Mouse (Mus musculus) heart, postnatal 14 days (tissue): ENCODE results near the gene Gm9913. TPM values are rescaled to one million over a fixed set of nuclear protein-coding genes. Genes with fewer than 3 reads are reported as not detected.

Experiments used
- DNase-seq, 2 experiments: peaks; one replicate each; pipeline ENCODE4 v3.0.0; 2021 to 2022
- intact Hi-C: fragments of 180-260 bp; cut with DNase I; formaldehyde crosslinking; loops from one replicate; pipeline ENCODE4 v1.15.1; 2025
- total RNA-seq, 2 experiments: library from RNA; stranded (reverse); gene quantifications; 2 replicates each; pipeline ENCODE4 v1.2.3; 2021

Gene Gm9913
- total RNA-seq, 2 experiments from 2014 or later: 0.22 TPM

- no peak for DNase-seq
- intact Hi-C loops: no loop called here
Observed at GRCm38 (mm10) chr2:125541451-125541850, 36.6 kb downstream of the Gm9913 start.

DNA sequence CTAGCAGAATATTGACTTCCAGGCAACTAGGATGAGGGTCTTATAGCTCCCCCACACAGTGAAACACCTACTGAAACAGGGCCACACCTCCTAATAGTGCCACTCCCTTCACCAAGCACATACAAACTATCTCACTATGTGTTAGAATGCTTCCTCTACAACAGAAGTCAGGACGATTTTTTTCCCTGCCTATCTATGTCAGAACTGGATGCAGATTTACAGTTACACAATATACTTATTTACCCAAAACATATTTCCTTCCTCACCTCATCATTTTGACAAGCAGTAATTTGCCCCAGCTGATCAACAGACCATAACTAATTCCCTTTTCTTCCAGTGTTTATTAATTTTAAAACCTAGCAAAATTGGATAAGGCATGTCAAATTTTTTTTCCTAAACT lies 38.8 kb downstream of the Gm9913 start:
- intact Hi-C loops: no loop called here
- no peak for DNase-seq

- intact Hi-C loops: no loop called here
- peak in 1 of 2 experiments; percentile 19 for DNase-seq
Observed at GRCm38 (mm10) chr2:125544986-125545385, 40.1 kb downstream of the Gm9913 start.

- intact Hi-C loops: no loop called here
- no peak for DNase-seq
Observed at GRCm38 (mm10) chr2:125548806-125549578, 44.1 kb downstream of the Gm9913 start.

DNA sequence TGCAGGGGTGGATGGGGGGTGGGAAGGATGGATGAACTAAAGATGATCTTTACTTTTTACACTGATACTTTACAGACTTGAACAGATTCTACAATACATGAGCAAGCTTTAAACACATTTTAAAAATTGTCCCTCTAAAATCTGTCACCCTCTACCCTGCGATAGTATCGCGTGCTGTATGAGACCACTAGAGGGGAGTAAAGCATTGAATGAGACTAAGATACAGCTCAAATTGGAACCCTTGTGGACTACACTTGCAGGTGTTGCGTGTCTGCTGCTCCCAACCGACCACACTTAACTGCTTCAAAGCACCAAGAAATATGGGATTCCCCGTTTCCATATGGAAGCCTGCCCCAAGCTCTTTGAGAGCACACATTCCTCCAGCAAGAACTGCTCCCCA lies 50.9 kb downstream of the Gm9913 start:
- intact Hi-C loops: no loop called here
- no peak for DNase-seq

Other genes with a start within 250 kb of the Gm9913 start
- 100 to 1,000 TPM; 163 TPM for gene Fbn1, start 2.9 kb downstream of the Gm9913 start, total RNA-seq
- 1 to 10 TPM; 2.1 TPM for gene Cep152, start 120.0 kb downstream of the Gm9913 start, total RNA-seq
- gene Eid1, start 168.0 kb downstream of the Gm9913 start, total RNA-seq: 10 to 100 TPM; 57.6 to 59.5 TPM
- under 1 TPM; 0.34 to 0.72 TPM for gene Shc4, start 219.1 kb downstream of the Gm9913 start, total RNA-seq